Mouse (Mus musculus): ENCODE data around the gene Arpp21.

The Arpp21 gene

DNA sequence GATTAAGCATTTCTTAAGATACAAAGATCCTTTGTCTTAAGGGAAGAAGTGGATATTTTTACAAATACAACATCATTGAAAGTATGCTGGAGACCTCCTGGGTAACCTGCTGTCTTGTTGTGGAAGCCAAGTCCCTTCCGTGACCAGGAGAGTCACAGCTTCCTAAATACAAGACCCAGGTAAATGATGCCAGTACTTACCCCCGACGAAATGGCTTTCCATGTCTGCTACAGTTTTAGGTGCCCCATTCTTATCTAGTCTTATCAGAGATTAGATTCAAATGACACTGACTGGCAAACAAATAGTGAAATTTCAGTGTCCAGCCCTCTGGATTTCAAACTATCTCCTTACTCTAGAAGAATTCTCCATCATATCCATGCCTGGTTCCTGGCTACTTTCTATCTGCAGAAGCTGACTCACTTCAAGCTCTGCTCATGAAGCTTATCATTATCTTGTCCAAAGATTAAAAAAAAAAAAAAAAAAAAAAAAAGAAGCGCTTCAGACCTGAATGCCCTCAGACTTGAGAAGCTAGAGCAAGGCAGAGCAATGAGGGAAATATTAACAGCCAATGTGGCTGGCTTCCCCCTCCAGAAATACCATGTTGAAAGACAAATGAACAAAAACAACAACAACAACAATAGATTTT is 4.9 kb downstream of the Arpp21 start:
- no peak for DNase-seq (ENCODE audit: low spot score in 2 of 2)

DNA sequence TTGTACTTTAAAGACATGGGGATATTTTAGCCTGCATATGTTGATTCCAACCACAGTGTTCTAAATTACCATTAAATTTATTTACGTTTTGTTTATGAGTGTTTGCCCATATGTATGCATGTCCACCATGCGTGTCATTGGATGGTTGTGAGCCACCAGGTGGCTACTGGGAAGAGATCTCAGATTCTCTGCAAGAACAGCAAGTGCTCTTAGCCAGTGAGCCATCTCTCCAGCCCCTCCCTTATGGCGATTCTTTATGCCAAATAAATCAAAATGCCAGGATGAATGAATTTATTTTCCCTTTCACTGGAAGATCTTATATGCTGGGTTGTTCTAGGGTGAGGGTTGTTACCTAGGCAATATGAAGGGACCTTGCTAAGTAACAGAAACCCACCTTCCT is 7.3 kb downstream of the Arpp21 start:
- no peak for DNase-seq (ENCODE audit: low spot score in 2 of 2)

DNA sequence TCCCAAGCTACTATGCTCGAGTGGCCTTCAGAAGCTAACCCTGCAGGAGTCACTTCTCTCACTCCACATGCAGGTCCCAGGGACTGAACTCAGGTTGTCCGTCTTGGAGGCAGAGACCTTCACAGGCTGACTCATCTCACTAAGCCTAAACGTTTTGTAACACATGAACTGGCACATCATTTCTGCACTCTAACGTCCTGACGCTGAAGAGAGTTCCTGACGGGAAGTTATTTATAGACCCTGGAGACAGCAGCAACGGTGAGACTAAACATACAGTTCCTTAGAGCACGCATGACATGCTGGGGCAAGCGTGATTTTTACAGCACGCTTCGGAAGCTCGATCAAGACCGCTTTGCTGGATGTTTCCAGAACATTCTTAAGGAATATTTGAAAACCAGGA is 8.6 kb downstream of the Arpp21 start:
- peak in 1 of 2 experiments; percentile 8 for DNase-seq (ENCODE audit: low spot score in 2 of 2)

DNA sequence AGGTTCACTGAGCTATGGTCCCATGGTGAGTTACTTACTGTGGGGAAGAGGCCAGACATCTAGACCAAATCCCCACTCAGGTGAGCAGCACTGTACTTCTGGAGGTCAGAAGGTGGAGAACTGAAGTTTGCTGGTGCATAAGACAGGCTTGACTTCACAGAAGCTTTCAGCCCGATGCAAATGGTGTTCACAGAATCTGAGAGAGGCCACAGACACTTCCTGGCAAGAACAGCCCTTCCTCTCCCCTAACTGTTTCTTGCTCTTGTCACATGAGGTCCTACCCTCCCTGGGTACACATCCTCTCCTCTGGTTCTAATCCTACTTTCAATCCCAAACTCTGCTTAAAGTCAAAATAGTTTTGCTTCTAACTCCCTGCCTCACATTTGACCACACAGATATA is 9.2 kb downstream of the Arpp21 start:
- no peak for DNase-seq (ENCODE audit: low spot score in 2 of 2)

DNA sequence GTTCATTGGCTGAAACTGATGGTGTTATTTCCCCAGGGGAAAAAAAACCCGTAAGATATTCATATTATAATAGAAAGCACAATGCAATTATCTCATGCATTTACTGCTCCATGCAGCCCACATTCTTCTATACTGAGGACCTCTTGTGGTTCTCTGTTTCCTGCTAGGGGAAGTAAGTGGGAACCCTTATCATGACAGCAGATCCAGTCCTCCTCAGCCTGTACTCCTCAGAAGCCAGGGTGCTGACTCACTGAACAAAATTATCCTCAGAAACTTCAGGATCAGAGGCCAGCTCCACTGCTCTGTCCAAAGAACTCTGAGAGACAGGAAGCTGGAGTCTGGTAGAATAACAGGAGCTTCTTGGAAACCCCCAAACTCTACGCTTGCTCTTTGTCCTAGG is 10.7 kb downstream of the Arpp21 start:
- DNase-seq (ENCODE audit: low spot score in 2 of 2), result no peak

DNA sequence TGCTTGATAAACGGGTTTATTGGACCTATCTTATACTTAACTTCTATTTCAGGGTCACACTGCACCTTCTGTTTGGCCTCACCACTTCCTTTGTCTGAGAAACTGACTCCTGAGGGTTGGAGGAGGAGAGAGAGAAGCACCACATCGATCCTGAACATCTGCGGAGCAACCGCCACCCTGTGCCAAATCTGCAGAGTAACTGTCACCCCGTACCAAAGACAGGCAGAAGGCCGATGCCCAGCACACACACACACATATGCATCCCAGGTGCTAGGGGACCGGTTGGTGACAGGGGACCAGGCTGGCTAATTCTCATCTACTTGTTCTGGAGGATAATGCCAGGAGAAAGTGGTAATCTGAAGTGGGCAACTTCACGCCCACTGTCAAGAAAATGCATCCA is 16.4 kb downstream of the Arpp21 start:
- no peak for DNase-seq (ENCODE audit: low spot score in 2 of 2)

DNA sequence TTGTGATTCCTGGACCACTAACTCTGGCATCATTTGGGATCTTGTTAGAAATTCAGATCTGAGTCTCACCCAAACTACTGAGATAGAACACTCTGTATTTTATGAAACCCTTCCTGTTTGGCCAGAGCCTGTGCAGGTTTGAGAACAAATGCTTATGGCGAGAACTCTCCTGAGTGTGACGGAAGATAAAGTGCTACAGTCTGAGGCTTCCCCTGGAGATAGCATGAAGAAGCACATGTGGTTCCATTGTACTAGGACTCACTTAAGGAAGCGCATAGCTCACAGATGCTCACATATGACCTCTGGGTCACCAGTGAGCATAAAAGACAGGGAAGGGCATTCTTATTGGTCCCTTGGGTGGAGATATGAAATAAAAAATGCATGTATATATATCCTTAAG is 17.5 kb downstream of the Arpp21 start:
- DNase-seq (ENCODE audit: low spot score in 2 of 2), result no peak

DNA sequence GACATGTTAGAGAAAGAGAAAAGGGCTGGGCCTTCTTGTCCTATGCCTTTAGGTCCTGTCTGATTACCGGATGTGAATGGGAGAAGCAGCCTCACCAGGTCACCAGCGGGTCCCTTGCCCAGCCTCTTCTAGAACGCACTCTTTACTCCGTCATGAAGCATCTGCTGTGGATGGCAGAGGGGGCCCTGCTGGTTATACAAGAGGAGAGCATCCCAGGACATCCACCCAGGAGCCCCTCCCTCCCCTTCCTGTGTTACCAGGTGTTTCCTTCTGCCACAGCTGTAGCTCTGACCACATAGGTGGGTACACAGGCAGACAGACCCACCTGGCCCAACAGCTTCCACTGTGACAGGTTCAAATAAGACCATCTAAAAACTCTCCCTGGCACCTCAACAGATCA is 18.6 kb downstream of the Arpp21 start:
- DNase-seq (ENCODE audit: low spot score in 2 of 2), result no peak

DNA sequence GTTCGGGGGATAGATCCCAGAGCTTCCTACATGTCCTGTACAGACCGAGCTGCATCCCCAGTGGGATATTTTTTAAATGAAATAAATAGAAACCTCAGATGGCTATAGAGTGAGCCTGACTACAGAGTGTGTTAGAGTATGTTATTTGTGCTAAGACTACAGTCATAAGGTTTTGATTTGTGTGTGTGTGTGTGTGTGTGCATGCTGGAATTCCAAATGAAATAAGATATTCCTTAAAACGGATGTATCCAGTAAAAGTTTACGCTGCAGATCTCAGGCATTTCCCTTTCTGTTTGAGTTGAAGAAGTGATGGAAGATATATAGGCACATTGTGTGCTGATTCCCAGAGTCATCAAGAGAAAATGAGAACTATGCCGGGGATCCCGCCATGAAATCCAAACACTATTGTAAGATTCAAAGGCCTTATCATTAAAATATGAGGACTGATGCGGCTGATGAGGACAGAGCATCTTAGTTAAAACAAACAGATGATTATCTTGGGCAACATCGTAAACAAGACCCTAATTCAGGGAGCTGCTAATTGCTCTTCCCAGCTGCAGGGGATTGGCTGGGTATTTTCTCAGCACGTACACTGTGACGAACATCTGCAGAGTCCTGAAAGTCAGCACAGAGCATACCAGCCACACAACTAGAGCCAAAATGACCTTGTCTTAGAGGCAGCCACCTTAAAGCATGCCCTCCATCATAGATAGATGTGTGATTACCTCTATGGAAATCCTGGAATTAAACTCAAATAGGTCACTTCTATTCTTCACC is 20.5 kb downstream of the Arpp21 start:
- no peak for DNase-seq (ENCODE audit: low spot score in 2 of 2)

DNA sequence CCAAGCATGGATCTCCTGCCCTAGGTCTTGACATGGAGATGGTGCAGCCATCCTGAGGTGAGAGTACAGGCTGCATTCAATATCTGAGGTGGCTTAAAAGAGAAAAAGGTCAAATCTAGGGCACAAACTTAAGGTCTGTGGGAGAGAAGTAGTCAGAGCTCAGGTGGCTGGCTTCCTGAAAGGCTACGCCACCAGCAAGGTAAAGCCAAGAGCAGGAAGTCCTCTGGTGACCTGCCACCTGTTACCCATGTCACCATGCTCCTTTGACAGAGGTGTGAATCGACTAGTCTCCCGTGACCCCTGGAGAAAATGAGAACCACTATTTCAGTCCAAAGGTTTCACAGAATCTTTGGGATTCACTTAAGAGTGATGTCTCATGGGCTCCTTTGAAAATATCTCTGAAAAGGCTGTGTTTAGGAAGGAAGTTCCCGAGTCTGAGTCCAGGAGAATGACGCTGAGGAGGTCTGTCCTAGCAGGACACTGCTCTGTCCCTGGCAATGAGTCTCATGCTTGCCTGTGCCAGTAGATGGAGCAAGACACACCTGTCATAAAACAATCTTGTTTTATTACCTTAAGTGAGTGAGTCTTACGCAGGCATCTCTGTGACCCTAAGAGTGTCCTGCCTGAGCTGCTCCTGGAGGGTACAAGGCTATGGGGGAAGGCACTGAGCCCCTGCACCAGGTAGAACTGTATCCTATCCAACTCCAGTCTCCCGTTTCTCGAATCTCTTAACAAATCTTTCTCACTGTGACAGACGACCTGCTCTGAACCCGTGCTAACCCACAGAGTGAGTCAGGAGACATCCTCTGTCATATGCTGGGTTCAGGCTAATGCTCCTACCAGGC is 22.1 kb downstream of the Arpp21 start:
- DNase-seq (ENCODE audit: low spot score in 2 of 2), result no peak

DNA sequence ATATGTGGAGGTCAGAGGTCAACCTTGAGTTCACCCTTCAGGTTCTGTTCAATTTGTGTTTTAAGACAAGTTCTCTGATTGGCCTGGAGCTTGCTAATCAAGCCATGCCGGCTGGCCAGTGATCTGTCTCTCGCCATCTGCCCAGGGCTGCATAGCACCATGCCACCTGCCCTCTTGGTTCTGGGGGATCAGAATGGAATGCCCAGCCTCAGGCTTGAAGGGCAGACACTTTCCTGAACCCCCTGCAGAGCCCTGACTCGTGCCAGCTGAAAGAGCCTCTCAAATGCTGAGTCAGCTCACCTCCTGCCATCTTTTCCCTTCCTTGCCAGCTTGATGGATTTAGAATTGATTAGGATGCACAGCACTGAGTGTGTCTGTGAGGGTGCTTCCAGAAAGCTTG is 25.9 kb downstream of the Arpp21 start:
- DNase-seq (ENCODE audit: low spot score in 2 of 2), result no peak

DNA sequence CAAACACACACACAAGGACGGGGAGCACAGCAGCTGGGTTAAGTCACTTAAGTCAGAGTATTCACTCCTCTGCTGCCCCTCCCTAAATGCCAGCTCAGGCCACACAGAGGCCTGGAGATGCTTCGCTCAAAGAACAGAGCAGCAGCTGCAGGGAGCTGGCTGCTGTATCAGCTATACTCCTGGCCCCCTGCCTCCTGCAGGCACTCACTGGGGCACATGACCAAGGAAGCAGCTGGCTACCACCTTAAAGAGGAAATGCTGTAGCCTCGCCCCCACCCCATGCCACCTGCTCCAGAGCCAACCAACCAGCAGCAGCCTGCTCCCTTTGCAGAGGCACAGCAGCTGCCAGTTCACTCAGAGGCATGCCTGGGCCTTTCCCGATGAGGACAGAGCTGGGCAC is 28.0 kb downstream of the Arpp21 start:
- DNase-seq (ENCODE audit: low spot score in 2 of 2), result peak in 1 of 2 experiments; percentile 11

DNA sequence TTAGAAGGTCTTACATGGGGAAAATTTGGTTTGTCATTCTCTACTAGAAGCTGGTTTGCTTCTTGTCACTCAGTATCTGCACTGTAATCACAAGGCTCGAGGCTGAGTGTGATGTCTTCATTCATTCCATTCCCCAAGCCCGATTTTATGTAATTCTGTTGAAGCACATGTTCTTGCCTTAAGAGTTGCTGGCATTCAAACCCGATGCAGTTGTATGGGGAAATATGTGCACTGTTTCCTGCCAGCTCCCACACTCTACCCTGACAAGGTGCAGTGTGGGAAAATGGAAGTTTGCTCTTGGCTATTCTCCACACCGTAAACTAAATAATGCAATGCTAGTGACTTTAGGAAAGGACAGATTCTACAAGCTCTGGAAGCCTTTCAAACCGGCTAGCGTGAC is 37.4 kb downstream of the Arpp21 start:
- no peak for DNase-seq (ENCODE audit: low spot score in 2 of 2)

DNA sequence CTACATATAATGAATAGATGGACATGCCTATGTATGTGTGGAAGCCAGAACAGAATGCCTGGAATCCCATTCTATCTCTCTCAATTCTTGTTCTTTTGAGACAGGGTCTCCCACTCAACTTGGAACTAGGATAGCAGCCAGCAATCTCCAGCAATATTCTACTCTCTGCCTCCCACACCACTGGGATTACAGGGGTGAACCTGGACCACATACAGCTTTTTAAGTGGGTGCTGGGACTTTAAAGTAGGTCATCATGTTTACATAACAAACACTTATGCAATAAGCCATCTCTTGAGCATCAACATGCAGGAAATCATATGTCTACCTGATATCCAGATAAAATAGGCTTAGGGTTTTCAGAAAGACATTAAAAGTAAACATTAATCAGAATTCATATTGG is 41.7 kb downstream of the Arpp21 start:
- DNase-seq (ENCODE audit: low spot score in 2 of 2), result no peak

DNA sequence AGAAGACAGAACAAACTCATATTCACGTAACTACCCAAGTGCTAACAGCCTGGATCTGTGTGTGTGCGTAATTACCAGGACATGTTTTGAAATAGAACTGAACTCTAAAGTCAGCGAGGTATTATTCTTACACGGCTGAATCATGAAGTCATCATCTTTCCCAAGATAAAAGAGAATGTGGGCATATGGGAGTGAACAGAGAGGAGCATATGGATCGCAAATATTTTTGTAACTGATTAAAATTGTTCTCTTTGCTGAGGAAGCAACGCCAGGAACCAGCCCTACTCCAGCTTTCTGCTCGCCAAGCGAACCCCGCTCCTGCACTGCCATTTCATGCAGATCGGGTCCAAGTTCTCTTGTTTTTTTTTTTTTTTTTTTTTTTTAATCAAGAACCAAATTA is 46.3 kb downstream of the Arpp21 start:
- DNase-seq (ENCODE audit: low spot score in 2 of 2), result no peak

DNA sequence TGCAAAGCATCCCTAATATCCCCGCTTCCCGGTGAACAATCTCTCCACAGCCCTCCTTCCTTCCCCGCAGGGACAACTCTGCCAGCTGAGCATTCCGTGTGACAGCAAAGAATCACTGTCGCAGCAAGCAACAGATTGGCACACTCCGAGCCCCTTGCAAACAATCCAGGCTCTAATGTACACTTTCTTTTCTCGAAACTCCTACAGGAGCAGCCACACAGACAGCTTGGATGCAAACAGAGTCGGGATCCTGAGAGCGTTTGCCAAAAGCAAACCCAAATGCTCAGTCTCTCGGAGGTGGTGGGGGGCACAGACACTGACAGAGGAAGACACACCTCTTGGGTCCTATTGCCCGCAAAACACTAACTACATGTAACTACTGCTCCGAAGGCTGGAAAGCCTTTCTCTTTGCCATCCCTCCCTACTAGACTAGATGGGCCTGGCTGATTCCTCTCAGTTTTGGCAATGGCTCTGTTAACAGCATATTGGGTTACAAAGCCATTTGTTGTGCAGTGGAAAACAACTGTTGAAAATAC is 47.3 kb downstream of the Arpp21 start:
- DNase-seq (ENCODE audit: low spot score in 2 of 2), result no peak

DNA sequence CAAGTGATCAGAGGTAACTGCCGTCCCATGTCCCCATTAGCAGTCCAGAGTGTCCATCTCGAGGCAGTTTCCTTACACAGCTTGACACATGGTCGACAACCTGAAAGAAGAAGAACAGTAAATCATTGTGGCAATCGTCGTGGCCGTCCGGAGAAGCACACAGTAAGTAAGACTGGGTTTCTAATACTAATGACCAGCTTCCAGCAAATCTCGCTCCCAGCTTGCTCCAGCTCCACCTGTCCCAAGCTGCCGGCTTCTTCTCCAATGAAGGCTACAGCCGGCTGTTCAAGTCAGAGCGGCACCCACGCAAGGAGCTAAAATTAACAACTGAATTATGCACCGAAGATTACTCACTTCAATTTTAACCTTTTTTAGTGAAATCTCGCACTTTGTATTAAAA is 48.1 kb downstream of the Arpp21 start:
- DNase-seq (ENCODE audit: low spot score in 2 of 2), result no peak

DNA sequence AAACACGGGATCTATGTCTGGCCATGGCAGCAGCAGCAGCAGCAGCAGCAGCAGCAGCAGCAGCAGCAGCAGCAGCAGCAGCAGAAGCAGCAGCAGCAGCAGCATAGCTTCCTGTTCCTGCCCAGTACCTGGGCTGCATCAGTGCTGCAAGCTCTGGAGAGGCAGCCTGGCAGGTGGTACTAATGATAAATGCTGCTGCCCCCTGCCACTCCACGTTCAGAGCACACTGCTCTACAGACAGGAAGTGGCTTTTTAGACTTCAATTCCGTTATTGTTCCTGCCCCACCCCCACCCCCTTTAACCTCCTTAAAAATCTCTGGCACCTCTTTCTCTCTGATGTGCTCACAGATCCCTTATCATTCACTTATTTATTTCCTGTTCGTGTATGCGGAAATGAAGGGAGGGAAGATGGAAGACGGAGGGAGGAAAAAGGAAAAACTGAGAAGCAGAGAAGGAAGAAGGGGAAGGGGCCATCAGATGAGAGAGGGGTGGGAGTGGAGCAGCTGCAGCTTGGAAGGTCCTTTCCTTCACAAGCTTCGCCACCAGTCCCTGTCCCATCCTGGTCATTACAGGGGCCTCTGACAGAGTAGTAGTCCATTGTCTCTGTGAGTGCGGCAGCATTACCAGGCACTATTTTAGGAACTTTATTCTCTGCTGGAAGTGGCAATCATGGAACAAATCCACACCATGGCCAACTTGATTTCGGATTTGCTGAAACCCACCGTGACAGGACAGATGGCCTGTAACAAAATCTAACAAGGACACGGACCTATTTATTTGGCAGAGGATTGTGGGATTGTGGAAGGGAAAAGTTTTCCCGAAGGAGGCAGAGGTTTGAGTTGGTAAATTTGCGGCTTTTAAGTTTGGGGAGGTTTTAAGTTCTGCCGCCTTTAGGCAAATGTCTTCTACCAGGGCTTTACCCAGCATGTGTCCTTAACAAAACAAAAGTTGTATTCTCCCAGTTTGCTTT is 49.1 kb downstream of the Arpp21 start:
- DNase-seq (ENCODE audit: low spot score in 2 of 2), result no peak

DNA sequence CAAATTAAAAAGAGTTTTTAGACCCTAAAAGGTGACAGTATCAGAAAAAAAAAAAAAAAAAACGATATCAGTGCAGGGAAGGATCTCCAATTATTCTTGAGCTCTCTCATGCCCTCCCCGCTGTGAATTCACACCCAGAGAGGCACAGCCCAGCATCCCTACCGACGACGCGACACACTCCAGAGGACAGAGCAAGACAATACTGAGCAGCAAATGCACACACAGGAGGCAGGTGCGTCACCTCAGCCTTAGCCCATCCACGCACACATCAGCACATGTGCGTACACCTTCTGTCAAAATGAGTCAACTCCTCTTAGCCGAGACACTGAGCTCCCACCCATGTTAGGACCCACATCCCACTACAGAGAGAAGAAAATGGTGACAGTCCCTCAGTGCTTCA is 50.0 kb downstream of the Arpp21 start:
- no peak for DNase-seq (ENCODE audit: low spot score in 2 of 2)

DNA sequence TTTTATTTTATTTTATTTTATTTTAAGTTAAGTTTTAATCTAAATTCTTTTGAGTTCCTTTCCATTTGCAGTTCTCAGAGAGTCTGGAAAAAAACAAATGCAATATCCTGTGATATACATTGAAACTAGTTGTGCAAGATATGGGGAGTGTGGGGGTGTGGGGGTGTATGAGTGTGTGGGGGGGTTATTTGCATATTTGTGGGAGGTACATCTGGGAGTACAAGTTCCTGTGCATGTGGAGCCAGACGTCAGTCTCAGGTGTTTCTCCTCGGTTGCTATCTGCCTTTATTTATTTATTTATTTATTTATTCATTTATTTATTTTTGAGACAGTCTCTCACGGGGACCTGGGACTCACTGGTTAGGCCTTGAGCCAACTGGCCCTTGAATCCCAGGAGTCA is 53.0 kb downstream of the Arpp21 start:
- no peak for DNase-seq (ENCODE audit: low spot score in 2 of 2)

DNA sequence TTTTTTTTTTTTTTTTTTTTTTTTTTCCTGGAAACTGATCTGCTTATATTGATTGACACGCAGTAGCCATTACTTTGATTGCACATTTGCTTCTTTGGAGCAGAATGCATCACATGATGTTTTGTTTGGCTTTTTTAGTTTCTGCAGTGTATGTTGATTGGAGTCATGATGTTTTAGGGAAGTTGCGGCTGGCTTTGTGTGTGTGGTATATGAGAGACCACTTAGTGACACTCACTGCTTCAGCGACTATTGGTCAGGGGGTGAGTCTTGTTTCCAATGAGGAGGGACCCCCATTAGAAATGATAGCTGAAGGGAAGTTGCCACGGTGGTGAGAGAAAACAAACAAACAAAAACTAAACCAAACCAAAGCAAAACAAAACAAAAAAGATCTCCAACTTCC is 55.7 kb downstream of the Arpp21 start:
- DNase-seq (ENCODE audit: low spot score in 2 of 2), result no peak
